Mouse (Mus musculus) intestine, embryonic 14.5 days (tissue): ENCODE measurements around the gene St6galnac5. TPM values are rescaled to one million over a fixed set of nuclear protein-coding genes. Genes with fewer than 3 reads are reported as not detected.

Source experiments
- ATAC-seq: fragments of 200-750 bp; cut with Nextera tagmentation; replicated peaks from 2 replicates; pipeline ENCODE4 v1.8.0; 2017; ENCODE audit warnings: low read depth, moderate number of reproducible peaks, moderate TSS enrichment, moderate library complexity; ENCODE audit not compliant: low FRiP score, low TSS enrichment
- DNase-seq: peaks from one replicate; pipeline ENCODE4 v3.0.0-alpha.2; 2018; ENCODE audit warnings: low spot score
- H3K27ac ChIP-seq: fragments of 300-500 bp; sonication (generic); 2 replicates; pipeline ENCODE4 v1.5.1; 2014; ENCODE audit warnings: low read depth, mild to moderate bottlenecking, control low read depth
- H3K27me3 ChIP-seq: fragments of 300-500 bp; sonication (generic); replicated peaks from 2 replicates; pipeline ENCODE4 v1.6.1; 2014; ENCODE audit warnings: low read length, control low read depth; ENCODE audit not compliant: control insufficient read depth, insufficient read depth
- H3K36me3 ChIP-seq: fragments of 300-500 bp; sonication (generic); 2 replicates; pipeline ENCODE4 v1.6.1; 2014; ENCODE audit warnings: low read length, control low read depth; ENCODE audit not compliant: control insufficient read depth, insufficient read depth
- H3K4me1 ChIP-seq: fragments of 300-500 bp; sonication (generic); replicated peaks from 2 replicates; pipeline ENCODE4 v1.6.1; 2014; ENCODE audit warnings: low read length, control low read depth, mixed read lengths; ENCODE audit not compliant: control insufficient read depth, insufficient read depth
- H3K4me2 ChIP-seq: fragments of 300-500 bp; sonication (generic); 2 replicates; pipeline ENCODE4 v1.6.1; 2014; ENCODE audit warnings: low read length
- H3K4me3 ChIP-seq: fragments of 300-500 bp; sonication (generic); 2 replicates; pipeline ENCODE4 v1.5.1; 2014; ENCODE audit warnings: low read depth, low read length, control low read depth, mixed read lengths
- H3K9ac ChIP-seq: fragments of 300-500 bp; sonication (generic); 2 replicates; pipeline ENCODE4 v1.6.1; 2014; ENCODE audit warnings: mild to moderate bottlenecking, low read length
- H3K9me3 ChIP-seq: fragments of 300-500 bp; sonication (generic); 2 replicates; pipeline ENCODE4 v1.6.1; 2016; ENCODE audit warnings: low read length, control low read depth; ENCODE audit not compliant: control insufficient read depth
- WGBS: fragments of 180-500 bp; shearing (Covaris S2); extraction: QIAGEN DNeasy Blood & Tissue Kit; methylation state at CpG from one replicate; pipeline ENCODE4 v1.1.7; 2014; 5-methylcytosine and 5-hydroxymethylcytosine counted together
- polyA plus RNA-seq: library from polyadenylated mRNA; unstranded; fragments of >200 nt; fragmentation: Nextera tagmentation; extraction: Ambion mirVana; gene quantifications from 2 replicates; pipeline ENCODE4 v1.2.1, GENCODE M21; 2014

Gene St6galnac5
- polyA plus RNA-seq, 1 experiment from 2014 or later, result 0.60 TPM

DNA sequence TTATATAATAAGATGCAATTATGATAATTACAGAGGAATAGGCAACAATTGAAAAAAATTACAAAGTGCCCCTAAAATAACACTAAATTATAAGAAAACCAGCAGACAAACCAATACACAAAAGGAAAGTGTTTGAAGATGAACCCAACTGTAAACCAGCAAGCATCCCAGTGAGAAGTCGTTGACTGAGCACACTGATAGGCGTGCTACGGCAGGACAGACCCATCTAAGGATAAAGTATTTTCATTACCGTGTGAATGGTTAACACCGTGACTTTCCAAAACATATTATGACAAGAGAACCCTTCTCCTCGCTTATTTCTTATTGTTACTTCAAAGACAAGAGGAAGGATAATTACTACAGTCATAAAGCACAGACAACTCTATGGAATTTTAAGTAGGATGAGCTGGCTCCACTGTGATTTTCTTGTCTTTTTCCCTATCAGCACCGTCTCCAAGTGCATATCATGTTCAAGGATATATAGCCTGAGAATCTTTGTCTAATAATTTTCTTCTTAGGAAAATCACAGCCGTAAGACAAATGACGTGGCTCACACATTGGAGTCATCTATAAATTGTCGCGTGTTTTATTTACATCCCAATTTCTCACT lies 34.9 kb downstream of the St6galnac5 start:
- Histone ChIP-seq H3K4me1 (no peaks in the 10 kb centered on the region), H3K27me3 (no peaks in the 10 kb centered on the region), H3K9me3 (no peaks in the 10 kb centered on the region), H3K4me3 (no peak overlapping the region), H3K9ac (no peak overlapping the region), H3K36me3 (no peaks in the 10 kb centered on the region), H3K4me2 (no peak overlapping the region), H3K27ac (no peak overlapping the region)
- WGBS, result 80% methylated on average over 11 of the region's 11 CpGs
- DNase-seq (no peak), ATAC-seq (no peak)

DNA sequence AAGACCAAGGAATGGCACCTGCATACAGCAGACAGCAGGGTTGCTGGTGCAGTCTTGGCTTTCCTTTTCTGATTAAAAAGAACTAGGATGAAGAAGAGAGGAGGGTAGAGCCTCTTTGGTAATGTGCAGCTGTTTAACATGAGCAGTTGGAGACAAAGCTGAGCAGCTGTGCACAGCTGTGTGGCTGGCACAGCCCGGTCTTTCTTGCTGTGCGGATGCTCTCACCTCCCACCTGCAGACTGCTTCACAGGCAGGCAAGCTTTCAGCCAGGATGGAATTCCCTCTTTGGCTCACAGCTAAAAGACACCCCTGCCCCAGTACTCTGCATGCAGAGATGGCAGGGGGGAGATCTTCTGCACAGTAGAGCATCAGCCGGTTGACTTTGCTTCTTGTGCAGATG lies 37.3 kb downstream of the St6galnac5 start:
- no peaks in the 10 kb centered on the region for H3K36me3 ChIP-seq
- no peak overlapping the region for H3K27ac ChIP-seq
- DNase-seq, result no peak
- no peak overlapping the region for H3K9ac ChIP-seq
- no peak overlapping the region for H3K4me2 ChIP-seq
- no peaks in the 10 kb centered on the region for H3K27me3 ChIP-seq
- H3K9me3 ChIP-seq, result no peaks in the 10 kb centered on the region
- ATAC-seq, result no peak
- no peak overlapping the region for H3K4me3 ChIP-seq
- no peaks in the 10 kb centered on the region for H3K4me1 ChIP-seq
- 69% methylated on average over 3 of the region's 3 CpGs for WGBS

DNA sequence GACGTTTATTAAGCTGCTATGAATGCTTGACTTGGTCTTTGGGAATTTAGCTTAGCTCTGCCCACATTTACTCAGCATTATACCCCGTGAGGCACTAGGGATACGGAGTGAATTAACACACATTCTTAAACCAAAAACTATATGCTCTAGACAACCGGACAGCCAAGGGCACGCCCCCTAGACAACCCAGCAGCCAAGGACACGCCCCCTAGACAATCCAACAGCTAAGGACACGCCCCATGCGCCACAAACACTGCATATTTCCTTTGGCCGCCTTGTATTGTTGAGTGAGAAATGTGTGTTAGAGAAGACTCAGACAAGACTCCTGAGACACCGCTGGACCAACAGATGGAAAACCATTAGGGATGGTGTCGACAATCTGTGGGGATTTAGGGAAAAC lies 39.1 kb downstream of the St6galnac5 start:
- no peak overlapping the region for H3K4me3 ChIP-seq
- H3K9me3 ChIP-seq, result no peaks in the 10 kb centered on the region
- ATAC-seq (no peak; the same call in 1 of the 2 replicates), DNase-seq (no peak)
- no peak overlapping the region for H3K9ac ChIP-seq
- H3K27ac ChIP-seq, result no peak overlapping the region
- 74% methylated on average over 11 of the region's 11 CpGs for WGBS
- H3K4me2 ChIP-seq, result no peak overlapping the region
- no peaks in the 10 kb centered on the region for H3K36me3 ChIP-seq
- H3K27me3 ChIP-seq, result no peaks in the 10 kb centered on the region
- H3K4me1 ChIP-seq, result no peaks in the 10 kb centered on the region

DNA sequence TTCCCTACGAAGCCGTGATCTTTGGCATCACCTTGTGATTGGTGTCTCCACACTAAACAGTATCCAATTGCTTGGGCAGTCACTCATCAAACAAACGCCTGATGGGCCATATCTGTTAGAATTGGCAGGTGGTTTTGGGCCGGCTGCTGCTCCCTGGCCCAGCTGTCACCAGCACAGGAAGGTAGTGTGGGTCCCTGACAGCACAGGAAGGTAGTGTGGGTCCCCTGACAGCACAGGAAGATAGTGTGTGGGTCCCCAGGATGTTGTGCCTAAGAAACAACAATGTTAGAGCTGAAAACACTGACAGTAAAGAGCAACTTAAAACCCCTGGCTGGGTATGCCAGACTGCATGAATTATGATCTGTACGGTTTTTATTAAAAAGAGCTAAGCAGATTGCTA lies 40.4 kb downstream of the St6galnac5 start:
- no peaks in the 10 kb centered on the region for H3K9me3 ChIP-seq
- DNase-seq (no peak), ATAC-seq (no peak)
- no peak overlapping the region for H3K9ac ChIP-seq
- H3K4me3 ChIP-seq, result no peak overlapping the region
- no peak overlapping the region for H3K27ac ChIP-seq
- H3K4me2 ChIP-seq, result no peak overlapping the region
- no peaks in the 10 kb centered on the region for H3K4me1 ChIP-seq
- H3K36me3 ChIP-seq, result no peaks in the 10 kb centered on the region
- H3K27me3 ChIP-seq, result no peaks in the 10 kb centered on the region
- WGBS, result 79% methylated on average over 5 of the region's 5 CpGs

DNA sequence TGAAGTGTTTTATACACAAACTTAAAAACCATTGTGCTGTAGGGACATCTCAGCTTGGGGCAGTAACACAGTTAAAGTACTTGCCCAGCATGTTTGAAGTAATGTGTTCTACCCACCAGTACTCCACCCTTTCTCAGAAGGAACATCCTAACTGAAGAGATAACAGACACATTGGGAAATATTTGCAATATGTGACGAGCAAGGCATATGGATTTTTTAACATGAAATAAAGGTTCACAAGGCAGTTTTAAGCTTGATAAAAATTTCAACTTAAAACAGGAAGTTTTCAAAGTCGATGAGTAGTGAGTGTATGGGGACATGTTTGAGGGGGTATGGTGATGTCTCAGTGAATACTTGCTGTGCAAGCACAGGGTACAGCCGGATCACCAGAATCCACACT lies 45.7 kb downstream of the St6galnac5 start:
- ATAC-seq, result no peak
- 86% methylated on average over 3 of the region's 3 CpGs for WGBS

DNA sequence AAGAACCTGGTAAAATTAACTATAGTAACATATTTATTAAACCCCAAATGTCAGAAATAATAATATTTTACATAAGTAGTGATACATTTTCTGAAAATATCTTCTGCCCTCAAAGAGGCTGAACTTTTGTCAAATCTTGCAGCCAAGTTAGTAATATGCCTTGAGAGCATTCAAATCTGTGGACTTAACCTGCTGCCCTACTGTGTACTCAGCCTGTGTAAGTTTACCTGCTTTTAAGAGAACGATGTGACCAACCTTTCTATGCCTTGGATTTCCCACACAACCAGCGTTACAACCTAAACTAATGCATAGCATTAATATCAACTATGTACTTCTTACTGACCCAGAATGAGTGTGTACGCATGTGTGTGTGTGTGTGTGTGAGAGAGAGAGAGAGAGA lies 48.3 kb downstream of the St6galnac5 start:
- Histone ChIP-seq H3K36me3 (no peaks in the 10 kb centered on the region), H3K4me3 (no peak overlapping the region), H3K27me3 (no peaks in the 10 kb centered on the region), H3K27ac (no peak overlapping the region), H3K9me3 (no peaks in the 10 kb centered on the region), H3K9ac (no peak overlapping the region), H3K4me2 (no peak overlapping the region), H3K4me1 (peaks cover 2% of the 10 kb centered on the region; the same call in 1 of the 2 replicates)
- DNase-seq (no peak), ATAC-seq (no peak)
- WGBS, result 92% methylated on average over 3 of the region's 3 CpGs

More for the DNA sequence above, 45.7 kb downstream of the St6galnac5 start:
- Histone ChIP-seq H3K4me3 (no peak overlapping the region), H3K36me3 (no peaks in the 10 kb centered on the region), H3K27me3 (no peaks in the 10 kb centered on the region), H3K4me1 (no peaks in the 10 kb centered on the region), H3K9me3 (no peaks in the 10 kb centered on the region), H3K4me2 (no peak overlapping the region), H3K9ac (no peak overlapping the region), H3K27ac (no peak overlapping the region)
- no peak for DNase-seq

DNA sequence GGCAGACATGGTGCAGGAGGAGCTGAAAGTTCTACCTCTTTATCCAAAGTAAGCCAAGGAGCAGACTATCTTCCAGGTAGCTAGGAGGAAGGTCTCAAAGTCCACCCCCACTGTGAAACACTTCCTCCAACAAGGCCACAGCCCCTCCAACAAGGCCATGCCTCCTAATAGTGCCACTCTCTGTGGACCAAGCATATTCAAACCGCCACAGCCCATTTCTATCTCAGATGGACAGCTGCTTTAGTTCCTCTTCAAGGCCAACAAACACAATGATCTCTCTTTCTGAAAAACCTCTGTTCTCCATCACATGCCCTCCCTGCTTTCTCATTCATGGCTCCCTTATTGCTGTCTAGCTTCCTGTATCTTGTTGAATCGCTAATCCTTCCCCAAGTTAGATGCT lies 49.5 kb downstream of the St6galnac5 start:
- H3K4me2 ChIP-seq, result no peak overlapping the region
- peaks cover 3% of the 10 kb centered on the region; the same call in 1 of the 2 replicates for H3K4me1 ChIP-seq
- H3K27me3 ChIP-seq, result no peaks in the 10 kb centered on the region
- 86% methylated on average over 2 of the region's 2 CpGs for WGBS
- H3K9me3 ChIP-seq, result no peaks in the 10 kb centered on the region
- no peak overlapping the region for H3K9ac ChIP-seq
- DNase-seq (no peak), ATAC-seq (no peak)
- H3K27ac ChIP-seq, result no peak overlapping the region
- H3K36me3 ChIP-seq, result no peaks in the 10 kb centered on the region
- no peak overlapping the region for H3K4me3 ChIP-seq

DNA sequence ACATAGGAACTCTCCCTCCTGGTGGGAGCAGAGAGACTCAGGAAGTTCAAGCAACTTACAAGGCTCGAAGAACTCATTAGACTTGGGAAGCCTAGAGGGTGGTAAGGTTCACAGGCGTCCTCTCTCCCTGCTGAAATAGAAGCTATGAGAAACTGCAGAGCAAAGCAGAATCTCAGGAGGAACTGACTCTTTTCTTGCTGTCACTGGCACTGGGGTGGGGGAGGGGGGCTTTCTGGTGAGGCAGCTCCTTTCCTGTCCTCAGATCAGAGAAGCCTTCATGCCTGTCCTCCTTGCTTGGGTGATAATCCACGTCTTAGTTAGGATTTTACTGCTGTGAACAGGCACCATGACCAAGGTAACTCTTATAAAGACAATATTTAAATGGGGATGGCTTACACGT lies 50.0 kb downstream of the St6galnac5 start:
- H3K4me1 ChIP-seq, result peaks cover 3% of the 10 kb centered on the region; the same call in 1 of the 2 replicates
- ATAC-seq, result no peak
- H3K4me3 ChIP-seq, result no peak overlapping the region
- H3K9ac ChIP-seq, result no peak overlapping the region
- no peaks in the 10 kb centered on the region for H3K9me3 ChIP-seq
- no peaks in the 10 kb centered on the region for H3K27me3 ChIP-seq
- H3K36me3 ChIP-seq, result no peaks in the 10 kb centered on the region
- no peak for DNase-seq
- H3K4me2 ChIP-seq, result no peak overlapping the region
- no peak overlapping the region for H3K27ac ChIP-seq
- WGBS, result 77% methylated on average over 4 of the region's 4 CpGs

DNA sequence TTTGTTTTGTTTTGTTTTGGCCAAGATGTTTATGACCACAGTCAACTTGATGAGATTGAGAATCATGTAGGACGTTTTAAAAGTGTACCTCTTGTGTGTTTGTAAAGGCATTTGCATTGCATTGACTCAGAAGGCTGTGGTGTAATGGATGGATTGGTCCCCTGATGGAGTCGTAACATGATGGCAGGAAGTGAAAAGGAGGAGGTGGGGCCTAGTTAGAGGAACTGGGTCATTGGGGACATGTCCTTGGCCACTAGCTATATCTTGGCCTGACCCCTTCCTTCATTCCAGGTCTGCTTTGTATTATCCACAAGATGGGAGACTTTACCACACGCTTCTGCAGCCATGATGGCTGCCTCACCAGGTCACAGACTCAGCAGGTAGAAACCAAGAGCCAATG lies 50.7 kb downstream of the St6galnac5 start:
- ATAC-seq, result no peak

More for the DNA sequence above, 50.7 kb downstream of the St6galnac5 start:
- Histone ChIP-seq H3K4me2 (no peak overlapping the region), H3K4me1 (peaks cover 3% of the 10 kb centered on the region; the same call in 1 of the 2 replicates), H3K27me3 (no peaks in the 10 kb centered on the region), H3K9me3 (no peaks in the 10 kb centered on the region), H3K4me3 (no peak overlapping the region), H3K9ac (no peak overlapping the region), H3K27ac (no peak overlapping the region), H3K36me3 (no peaks in the 10 kb centered on the region)
- 79% methylated on average over 3 of the region's 3 CpGs for WGBS
- no peak for DNase-seq
